Mouse (Mus musculus): ENCODE results near the gene Jsrp1. TPM values are rescaled to one million over a fixed set of nuclear protein-coding genes. Genes with fewer than 3 reads are reported as not detected.

Gene Jsrp1
- polyA plus RNA-seq, 1 experiment: 343 TPM

- no peaks in the 10 kb centered on the region for H3K27me3 ChIP-seq (ENCODE audit: control insufficient read depth, insufficient read depth, insufficient read length)
- H3K79me2 ChIP-seq (ENCODE audit: control insufficient read depth, insufficient read depth): peaks cover 24% of the 10 kb centered on the region
These were observed 43.6 kb upstream of the Jsrp1 start for GRCm38 (mm10) chr10:80856908-80857307.

GRCm38 (mm10) chr10:80856267-80856666 lies 43.0 kb upstream of the Jsrp1 start:
- Histone ChIP-seq H3K4me2 (ENCODE audit: low read depth) (peak overlapping the region; percentile 93), H3ac (ENCODE audit: control insufficient read depth, insufficient read length) (peak overlapping the region; percentile 49), H3K79me2 (ENCODE audit: control insufficient read depth, insufficient read depth) (peaks cover 24% of the 10 kb centered on the region), H3K36me3 (ENCODE audit: control insufficient read depth, insufficient read depth) (no peaks in the 10 kb centered on the region), H3K4me3 (peak overlapping the region; percentile 74), H3K27me3 (ENCODE audit: control insufficient read depth, insufficient read depth, insufficient read length) (no peaks in the 10 kb centered on the region)
- TF ChIP-seq USF1 (IDR thresholded peaks at IDR 0.05; ENCODE audit: low read depth) (peak; percentile 55), MYOD1 (IDR thresholded peaks at IDR 0.05; ENCODE audit: control insufficient read depth in 1 of 3, insufficient read length in 2 of 3, low read depth in 2 of 3) (no peak), CEBPB (IDR thresholded peaks at IDR 0.05; ENCODE audit: insufficient read depth, poor library complexity, severe bottlenecking) (no peak)

More at GRCm38 (mm10) chr10:80856908-80857307, 43.6 kb upstream of the Jsrp1 start:
- Histone ChIP-seq H3K4me3 (no peak overlapping the region), H3K4me2 (ENCODE audit: low read depth) (peak overlapping the region; percentile 93), H3K36me3 (ENCODE audit: control insufficient read depth, insufficient read depth) (no peaks in the 10 kb centered on the region), H3ac (ENCODE audit: control insufficient read depth, insufficient read length) (no peak overlapping the region)
- TF ChIP-seq CEBPB (IDR thresholded peaks at IDR 0.05; ENCODE audit: insufficient read depth, poor library complexity, severe bottlenecking): no peak
- no peak for TF ChIP-seq MAX (IDR thresholded peaks at IDR 0.05; ENCODE audit: low read depth)
- no peak for TF ChIP-seq POLR2AphosphoS2 (IDR thresholded peaks at IDR 0.05; ENCODE audit: insufficient read length, low read depth)
- TF ChIP-seq SRF (IDR thresholded peaks at IDR 0.05; ENCODE audit: control insufficient read depth, insufficient read length, low read depth): no peak
- no peak for TF ChIP-seq USF1 (IDR thresholded peaks at IDR 0.05; ENCODE audit: low read depth)
- TF ChIP-seq POLR2A (IDR thresholded peaks at IDR 0.05; ENCODE audit: insufficient read length, low read depth): no peak
- TF ChIP-seq REST (IDR thresholded peaks at IDR 0.05; ENCODE audit: insufficient read depth, insufficient read length): no peak
- no peak for TF ChIP-seq TCF3 (IDR thresholded peaks at IDR 0.05; ENCODE audit: insufficient read length, low read depth)
- no peak for TF ChIP-seq E2F4 (IDR thresholded peaks at IDR 0.05; ENCODE audit: insufficient read depth)
- TF ChIP-seq TCF12 (IDR thresholded peaks at IDR 0.05; ENCODE audit: insufficient read depth, poor library complexity, severe bottlenecking): no peak
- no peak for TF ChIP-seq MYOG (IDR thresholded peaks at IDR 0.05; ENCODE audit: control insufficient read depth in 1 of 3, insufficient read depth in 1 of 3, insufficient read length in 2 of 3, low read depth in 2 of 3)

- Histone ChIP-seq H3K36me3 (ENCODE audit: control insufficient read depth, insufficient read depth) (no peaks in the 10 kb centered on the region), H3K27me3 (ENCODE audit: control insufficient read depth, insufficient read depth, insufficient read length) (no peaks in the 10 kb centered on the region), H3ac (ENCODE audit: control insufficient read depth, insufficient read length) (peak overlapping the region; percentile 49), H3K79me2 (ENCODE audit: control insufficient read depth, insufficient read depth) (peaks cover 24% of the 10 kb centered on the region), H3K4me3 (peak overlapping the region; percentile 74), H3K4me2 (ENCODE audit: low read depth) (peak overlapping the region; percentile 93)
- no peak for TF ChIP-seq CEBPB (IDR thresholded peaks at IDR 0.05; ENCODE audit: insufficient read depth, poor library complexity, severe bottlenecking)
- no peak for TF ChIP-seq POLR2AphosphoS2 (IDR thresholded peaks at IDR 0.05; ENCODE audit: insufficient read length, low read depth)
- no peak for TF ChIP-seq TCF3 (IDR thresholded peaks at IDR 0.05; ENCODE audit: insufficient read length, low read depth)
- no peak for TF ChIP-seq USF1 (IDR thresholded peaks at IDR 0.05; ENCODE audit: low read depth)
- TF ChIP-seq SRF (IDR thresholded peaks at IDR 0.05; ENCODE audit: control insufficient read depth, insufficient read length, low read depth): no peak
- TF ChIP-seq E2F4 (IDR thresholded peaks at IDR 0.05; ENCODE audit: insufficient read depth): no peak
- TF ChIP-seq MAX (IDR thresholded peaks at IDR 0.05; ENCODE audit: low read depth): no peak
- no peak for TF ChIP-seq MYOD1 (IDR thresholded peaks at IDR 0.05; ENCODE audit: control insufficient read depth in 1 of 3, insufficient read length in 2 of 3, low read depth in 2 of 3)
- no peak for TF ChIP-seq MYOG (IDR thresholded peaks at IDR 0.05; ENCODE audit: control insufficient read depth in 1 of 3, insufficient read depth in 1 of 3, insufficient read length in 2 of 3, low read depth in 2 of 3)
- TF ChIP-seq REST (IDR thresholded peaks at IDR 0.05; ENCODE audit: insufficient read depth, insufficient read length): no peak
- no peak for TF ChIP-seq TCF12 (IDR thresholded peaks at IDR 0.05; ENCODE audit: insufficient read depth, poor library complexity, severe bottlenecking)
- TF ChIP-seq POLR2A (IDR thresholded peaks at IDR 0.05; ENCODE audit: insufficient read length, low read depth): no peak
These were observed 42.4 kb upstream of the Jsrp1 start for GRCm38 (mm10) chr10:80855749-80856073.

- H3K4me2 ChIP-seq (ENCODE audit: low read depth): peak within 1 kb of the TSS; percentile 93
- TF ChIP-seq TCF3 (IDR thresholded peaks at IDR 0.05; ENCODE audit: insufficient read length, low read depth) (no peak), REST (IDR thresholded peaks at IDR 0.05; ENCODE audit: insufficient read depth, insufficient read length) (no peak), MYOG (IDR thresholded peaks at IDR 0.05; ENCODE audit: control insufficient read depth in 1 of 3, insufficient read depth in 1 of 3, insufficient read length in 2 of 3, low read depth in 2 of 3) (no peak), POLR2A (IDR thresholded peaks at IDR 0.05; ENCODE audit: insufficient read length, low read depth) (peak; percentile 83), E2F4 (IDR thresholded peaks at IDR 0.05; ENCODE audit: insufficient read depth) (no peak), SRF (IDR thresholded peaks at IDR 0.05; ENCODE audit: control insufficient read depth, insufficient read length, low read depth) (no peak), USF1 (IDR thresholded peaks at IDR 0.05; ENCODE audit: low read depth) (no peak), MAX (IDR thresholded peaks at IDR 0.05; ENCODE audit: low read depth) (no peak), MYOD1 (IDR thresholded peaks at IDR 0.05; ENCODE audit: control insufficient read depth in 1 of 3, insufficient read length in 2 of 3, low read depth in 2 of 3) (peak in 1 of 3 experiments; percentile 39), POLR2AphosphoS2 (IDR thresholded peaks at IDR 0.05; ENCODE audit: insufficient read length, low read depth) (peak; percentile 84), CEBPB (IDR thresholded peaks at IDR 0.05; ENCODE audit: insufficient read depth, poor library complexity, severe bottlenecking) (no peak), TCF12 (IDR thresholded peaks at IDR 0.05; ENCODE audit: insufficient read depth, poor library complexity, severe bottlenecking) (no peak)
These were observed 41.8 kb upstream of the Jsrp1 start, which contains the start of the genes Lsm7 and Sppl2b for GRCm38 (mm10) chr10:80854913-80855748. Gene Lsm7 (minus strand): TSS chr10:80855209. Gene Sppl2b (plus strand): TSS chr10:80855275.

More at GRCm38 (mm10) chr10:80854913-80855748, 41.8 kb upstream of the Jsrp1 start, which contains the start of the genes Lsm7 and Sppl2b:
- peaks cover 24% of the 10 kb centered on the region for H3K79me2 ChIP-seq (ENCODE audit: control insufficient read depth, insufficient read depth)
- peak within 1 kb of the TSS; percentile 74 for H3K4me3 ChIP-seq
- H3ac ChIP-seq (ENCODE audit: control insufficient read depth, insufficient read length): peak within 1 kb of the TSS; percentile 49
- H3K27me3 ChIP-seq (ENCODE audit: control insufficient read depth, insufficient read depth, insufficient read length): no peaks in the 10 kb centered on the region
- no peaks in the 10 kb centered on the region for H3K36me3 ChIP-seq (ENCODE audit: control insufficient read depth, insufficient read depth)

All from myocyte (in vitro differentiated cells).